Mouse (Mus musculus) monocyte, adult 2 months (primary cell): ENCODE results near the gene Cela3b.

Source experiments
- DNase-seq, 2 experiments: peaks; one replicate each; pipeline ENCODE4 v3.0.0; 2022; ENCODE audit warnings: low spot score in 2 of 2, low read depth in 1 of 2

Gene Cela3b

DNA sequence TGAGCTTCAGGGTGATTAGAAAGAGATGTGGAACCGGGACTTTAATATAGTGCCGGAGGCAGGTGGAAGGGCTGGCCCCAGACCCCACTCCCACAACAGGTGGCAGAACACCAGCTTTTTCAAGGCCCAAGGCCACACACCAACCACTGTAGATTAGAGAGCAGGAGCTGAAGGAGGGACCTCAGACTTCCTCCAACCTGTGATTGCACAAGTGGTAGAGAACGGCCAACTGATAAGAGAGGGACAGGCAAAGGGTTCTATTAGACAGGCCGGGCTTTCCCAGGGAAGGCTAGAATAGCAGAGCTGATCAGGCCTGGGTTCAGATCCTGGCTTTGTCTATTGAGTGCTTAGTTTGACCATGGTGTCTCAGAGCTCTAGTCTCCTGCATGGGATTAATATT is at the start of gene Cela3b:
Gene Cela3b, minus strand, starts transcription at position 39 of the 400 bp plus-strand sequence.
- DNase-seq, result no peak

GRCm38 (mm10) chr4:137479757-137480156 is 49.4 kb upstream of the Cela3b start:
- DNase-seq, result no peak

DNA sequence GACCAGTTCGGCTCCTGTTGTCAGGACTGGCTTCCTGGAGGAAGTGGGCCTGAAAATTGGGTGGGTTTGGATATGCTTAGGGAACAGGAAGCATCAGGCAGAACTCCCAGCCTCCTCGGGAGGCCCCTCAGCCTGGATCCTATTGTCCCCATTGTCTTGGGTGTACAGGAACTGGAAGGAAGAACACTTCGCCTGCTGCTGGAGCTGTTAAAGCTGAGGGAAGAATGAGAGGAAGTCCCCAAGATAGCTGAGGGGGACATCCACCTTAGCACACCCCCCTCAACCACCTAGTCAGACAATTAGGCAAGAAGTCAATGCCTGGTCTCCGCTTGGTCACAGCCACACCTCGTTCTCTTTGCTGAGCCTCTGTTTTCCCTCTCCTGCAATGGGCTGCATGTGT is 48.0 kb upstream of the Cela3b start:
- DNase-seq, result no peak

DNA sequence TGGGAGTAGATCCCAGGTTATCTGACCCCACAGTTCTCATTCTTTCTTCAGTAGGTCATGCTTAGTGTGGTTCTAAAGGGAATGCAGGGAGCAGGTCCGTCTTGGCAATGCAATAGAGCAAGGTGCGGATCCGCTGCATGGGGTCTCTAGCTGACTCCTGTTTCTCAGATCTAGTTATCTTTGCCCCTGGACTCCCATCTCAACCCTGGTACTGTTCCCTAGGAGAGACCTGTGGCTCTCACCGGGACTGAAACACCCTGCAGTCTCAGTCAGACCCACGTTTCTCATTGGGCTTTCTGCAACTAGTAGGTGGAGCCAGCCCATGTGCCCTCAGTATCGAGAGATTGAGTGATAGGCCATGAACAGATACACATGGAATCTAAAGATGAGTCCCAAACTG is 47.3 kb upstream of the Cela3b start:
- no peak for DNase-seq

DNA sequence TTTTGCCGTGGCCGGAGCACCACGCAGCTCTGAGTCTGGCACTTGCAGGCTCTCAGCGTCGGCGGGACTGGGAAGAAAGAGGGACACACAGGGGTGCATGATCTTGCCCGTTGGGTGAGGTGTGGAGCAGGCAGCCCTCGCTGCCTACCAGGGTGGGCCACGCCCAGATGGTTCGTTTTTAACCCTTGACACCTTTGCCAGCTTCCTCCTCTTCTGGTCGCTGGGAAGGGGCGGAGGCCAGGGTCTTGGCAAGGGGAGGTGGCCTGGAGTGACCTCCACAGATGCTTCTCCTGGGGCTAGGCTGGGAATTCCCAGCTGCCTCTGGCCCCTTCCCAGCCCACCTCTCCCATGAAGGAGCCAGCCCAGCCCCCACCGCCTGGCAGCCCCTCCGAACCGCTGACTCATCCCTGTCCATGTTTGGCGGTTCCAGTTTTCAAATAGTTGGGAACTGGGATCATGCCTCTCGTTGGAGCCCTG is 46.5 kb upstream of the Cela3b start:
- DNase-seq, result no peak

- DNase-seq, result no peak
Measured at GRCm38 (mm10) chr4:137476065-137476760, 45.9 kb upstream of the Cela3b start.

GRCm38 (mm10) chr4:137475271-137476050 is 45.1 kb upstream of the Cela3b start:
- DNase-seq, result no peak

DNA sequence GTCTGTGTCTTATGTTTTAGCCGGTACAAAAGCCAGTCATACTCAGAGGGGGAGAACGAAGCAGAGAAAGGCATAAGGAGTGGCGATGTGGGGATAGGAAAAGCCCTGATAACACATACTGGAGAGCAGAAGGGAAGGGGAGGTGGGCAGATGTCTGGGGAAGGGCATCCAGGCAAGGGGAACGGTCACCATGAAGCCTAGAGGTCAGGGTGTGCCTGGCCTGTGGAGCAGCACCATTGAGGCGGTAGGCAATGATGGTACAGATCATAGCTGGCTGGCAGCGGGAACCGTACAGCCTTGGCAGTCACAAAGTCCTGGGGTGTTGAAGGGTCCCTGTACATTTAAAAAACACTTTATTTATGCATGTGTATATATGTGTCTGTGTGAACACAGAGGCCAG is 44.4 kb upstream of the Cela3b start:
- no peak for DNase-seq

DNA sequence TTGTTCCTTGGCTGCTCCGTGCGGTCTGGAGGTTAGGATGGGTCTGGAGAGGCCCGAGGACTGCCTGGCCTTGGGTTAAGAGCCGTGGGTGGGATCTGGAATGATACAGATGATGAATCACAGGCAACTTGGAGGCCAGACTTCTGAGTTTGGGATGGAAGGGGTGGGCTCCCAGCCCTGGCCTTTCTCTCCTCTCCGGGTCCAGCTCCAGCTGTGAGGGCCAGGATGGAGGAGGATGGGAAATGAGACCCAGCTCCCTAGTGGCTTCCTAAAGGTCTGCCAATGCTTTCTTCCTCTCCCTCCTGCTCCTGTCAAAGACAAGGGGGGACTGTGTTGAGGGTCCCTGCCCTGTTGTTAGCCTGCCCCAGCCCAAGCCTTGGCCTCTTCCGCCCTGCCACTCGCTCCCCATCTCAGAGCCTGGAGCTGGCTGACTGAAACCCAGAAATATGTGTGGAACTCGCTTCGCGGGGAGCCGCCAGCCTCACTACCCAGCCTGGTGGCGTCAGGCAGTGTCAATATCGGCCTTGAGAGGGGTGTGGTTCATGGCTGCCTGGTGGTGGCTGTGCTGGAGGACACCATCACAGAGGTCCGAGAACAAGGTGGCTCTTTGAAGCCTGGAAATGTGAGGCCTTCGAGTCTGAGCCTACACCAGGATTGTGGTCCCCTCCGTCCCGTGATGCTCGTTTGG is 43.5 kb upstream of the Cela3b start:
- no peak for DNase-seq

- DNase-seq, result no peak
Measured at GRCm38 (mm10) chr4:137473240-137473639, 42.9 kb upstream of the Cela3b start.

DNA sequence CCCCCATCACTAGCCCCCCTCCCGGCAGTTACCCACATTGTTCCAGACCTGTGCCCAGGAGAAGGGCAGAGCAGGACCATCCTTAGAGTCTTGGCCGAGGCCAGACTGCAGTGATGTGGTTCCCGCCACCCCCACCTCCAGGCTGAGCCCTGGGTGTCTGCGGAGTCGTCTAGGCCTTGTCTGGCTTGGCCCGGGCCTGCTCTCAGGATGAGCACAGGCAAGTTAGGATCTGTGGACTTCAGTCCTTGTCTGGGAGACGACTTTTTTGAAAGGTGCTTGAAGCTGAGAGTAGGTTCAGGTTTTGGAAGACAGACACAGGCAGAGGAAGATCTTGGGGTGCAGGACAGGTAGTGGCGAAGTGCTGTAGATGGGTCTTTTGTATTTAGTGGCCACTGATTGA is 41.0 kb upstream of the Cela3b start:
- no peak for DNase-seq

DNA sequence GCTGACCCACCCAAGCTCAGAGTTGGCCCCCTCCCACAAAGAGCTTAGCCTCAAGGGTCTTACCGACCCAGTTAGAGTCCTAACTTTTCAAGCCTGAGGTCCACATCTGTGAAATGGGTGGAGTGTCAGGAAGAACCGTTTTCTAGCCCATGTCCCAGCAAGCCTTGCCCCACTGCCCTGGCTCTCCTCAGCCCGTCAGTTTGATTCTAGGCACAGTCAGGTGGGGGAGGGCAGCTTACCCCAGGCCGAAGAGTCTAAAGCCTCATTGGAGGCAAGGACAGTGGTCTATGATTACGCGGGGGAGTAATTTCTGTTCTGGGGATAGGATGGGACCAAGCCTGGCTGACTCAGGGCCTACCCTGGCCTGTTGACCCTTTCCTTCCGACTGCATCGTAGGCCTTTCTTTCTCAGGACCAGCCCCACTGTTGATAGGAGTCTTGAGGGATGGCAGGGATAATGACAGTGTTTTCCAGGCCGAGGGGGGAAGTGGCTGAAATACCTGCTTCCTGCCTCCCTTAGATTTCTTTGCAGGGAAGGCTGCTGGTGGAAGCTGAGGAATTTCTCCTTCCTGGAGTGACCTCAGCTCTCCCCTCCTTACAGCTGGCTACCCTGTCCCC is 40.5 kb upstream of the Cela3b start:
- DNase-seq, result no peak

DNA sequence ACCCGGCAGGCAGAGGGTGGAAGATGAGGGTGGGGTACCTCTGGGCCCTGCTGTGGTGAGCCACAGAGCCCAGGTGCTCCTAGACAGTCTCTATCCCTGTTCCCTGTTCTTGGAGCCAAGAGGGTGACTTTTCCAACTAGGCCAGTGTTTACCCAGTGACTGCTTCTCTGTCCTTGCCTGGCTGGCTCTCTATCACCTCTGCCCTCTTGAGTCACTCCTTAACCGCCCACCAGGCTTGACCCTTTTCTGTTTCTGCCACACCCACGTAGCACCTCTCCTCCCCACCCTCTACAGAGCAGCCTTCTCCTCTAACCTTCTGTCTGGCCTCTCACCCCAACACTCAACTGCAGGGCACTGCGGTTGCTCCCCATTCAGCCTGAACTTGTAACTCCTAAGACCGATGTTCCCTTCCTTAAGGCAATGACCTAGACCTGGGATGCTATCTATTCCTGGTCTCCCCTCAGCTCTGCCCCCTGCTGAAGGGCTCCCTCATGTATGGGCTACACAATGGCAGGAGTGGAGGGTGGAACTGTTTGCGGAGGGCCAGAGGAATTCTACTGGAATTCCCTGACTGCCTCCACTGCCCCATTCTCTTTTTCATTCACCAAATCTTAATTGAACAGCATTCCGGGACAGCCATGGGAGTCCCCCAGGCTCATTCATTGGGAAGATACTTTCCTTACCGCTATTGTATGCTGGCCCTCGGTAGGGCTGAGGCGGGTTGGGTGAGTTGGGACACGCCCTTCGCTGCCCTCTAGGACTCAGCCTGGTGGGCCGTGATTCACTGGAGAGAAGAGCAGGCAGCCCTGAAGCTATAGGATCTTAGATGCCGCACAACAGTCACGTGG is 39.7 kb upstream of the Cela3b start:
- no peak for DNase-seq

- DNase-seq, result no peak
Measured at GRCm38 (mm10) chr4:137469081-137469844, 38.9 kb upstream of the Cela3b start.

- DNase-seq, result peak; percentile 58 to 79
Measured at GRCm38 (mm10) chr4:137468260-137469080, 38.1 kb upstream of the Cela3b start, which contains the start of gene Hspg2. Hspg2 (plus strand) TSS chr4:137468769.

GRCm38 (mm10) chr4:137467525-137467924 is 37.2 kb upstream of the Cela3b start:
- DNase-seq, result no peak

GRCm38 (mm10) chr4:137466991-137467390 is 36.7 kb upstream of the Cela3b start:
- no peak for DNase-seq

DNA sequence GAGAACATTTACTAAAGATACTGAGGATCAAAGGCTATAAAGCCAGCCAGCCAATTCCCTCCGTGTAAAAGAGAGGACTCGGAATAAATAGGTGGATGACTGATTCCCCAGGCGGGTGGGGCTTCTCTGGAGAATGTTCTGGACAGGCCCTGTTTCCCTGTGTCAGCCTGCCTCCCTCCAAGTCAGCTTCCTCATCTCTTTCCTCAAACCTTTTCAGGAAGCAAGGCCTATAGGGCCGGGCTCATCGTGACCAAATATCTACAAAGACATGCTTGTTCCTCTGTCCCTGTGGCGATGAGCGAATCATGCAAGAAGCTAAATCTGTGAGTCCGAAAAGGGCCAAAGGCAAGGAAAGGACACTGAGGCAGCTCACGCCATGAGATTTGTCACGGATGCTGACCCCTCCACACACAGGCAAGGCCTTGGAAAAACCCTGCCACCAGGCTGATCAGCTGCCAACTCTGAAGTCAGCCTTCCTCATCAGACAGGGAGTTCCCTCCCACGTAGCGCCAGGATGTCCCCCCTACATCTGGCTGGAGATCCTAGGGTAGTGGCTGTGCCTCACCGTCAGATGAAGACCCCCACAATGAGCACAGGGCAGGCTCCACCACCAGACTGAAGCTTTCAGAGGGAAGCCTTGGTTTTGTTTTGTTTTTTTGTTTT is 34.9 kb upstream of the Cela3b start:
- DNase-seq, result no peak
